Mouse (Mus musculus) embryo, embryonic 10.5 days (tissue): Measurements from ENCODE around the gene Rsph9.
A peak's percentile ranks its signal among the peaks of the same experiment; 100 is the strongest.

ENCODE experiments used
- DNase-seq: peaks from one replicate; pipeline ENCODE4 v3.0.0-alpha.2; 2015; ENCODE audit warnings: low spot score

The Rsph9 gene

DNA sequence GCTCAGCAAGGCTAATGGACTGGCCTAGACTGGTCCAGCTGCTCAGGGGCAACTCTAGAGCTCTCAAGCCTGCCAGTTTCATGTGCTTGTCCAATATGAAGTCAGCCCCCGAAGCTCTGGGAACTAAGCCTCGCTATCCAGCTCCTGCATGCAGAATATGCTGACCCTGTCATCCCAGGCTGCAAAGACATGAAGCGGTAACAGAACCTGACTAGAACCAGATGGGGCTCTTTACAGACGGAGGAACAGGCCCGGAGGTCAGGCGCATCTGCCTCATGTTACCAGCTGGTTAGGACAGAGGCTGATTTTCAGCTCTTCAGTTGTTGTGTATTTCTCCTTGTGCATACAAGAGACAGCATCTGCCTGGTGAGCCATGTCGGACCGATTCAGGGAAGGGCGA lies 42.1 kb downstream of the Rsph9 start:
- peak; percentile 39 for DNase-seq

DNA sequence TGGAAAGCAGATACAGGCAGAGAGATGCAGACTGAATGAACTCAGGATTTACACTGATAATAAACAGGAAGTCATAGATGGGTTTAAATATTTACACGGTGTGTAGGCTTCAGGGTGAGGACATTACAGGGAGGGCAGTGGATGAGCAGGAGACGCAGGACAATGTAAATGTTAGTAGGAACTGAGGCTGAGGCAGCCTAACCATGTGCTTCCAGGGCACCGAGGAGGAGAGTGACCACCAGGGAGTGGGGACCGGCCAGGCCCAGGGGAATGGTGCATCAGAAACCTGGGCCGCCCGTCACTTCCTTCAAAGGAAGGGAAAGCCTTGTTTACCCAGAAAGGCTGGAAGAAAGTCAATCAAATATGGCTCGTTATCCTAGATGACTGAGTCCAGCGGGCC lies 45.5 kb downstream of the Rsph9 start:
- DNase-seq: no peak

DNA sequence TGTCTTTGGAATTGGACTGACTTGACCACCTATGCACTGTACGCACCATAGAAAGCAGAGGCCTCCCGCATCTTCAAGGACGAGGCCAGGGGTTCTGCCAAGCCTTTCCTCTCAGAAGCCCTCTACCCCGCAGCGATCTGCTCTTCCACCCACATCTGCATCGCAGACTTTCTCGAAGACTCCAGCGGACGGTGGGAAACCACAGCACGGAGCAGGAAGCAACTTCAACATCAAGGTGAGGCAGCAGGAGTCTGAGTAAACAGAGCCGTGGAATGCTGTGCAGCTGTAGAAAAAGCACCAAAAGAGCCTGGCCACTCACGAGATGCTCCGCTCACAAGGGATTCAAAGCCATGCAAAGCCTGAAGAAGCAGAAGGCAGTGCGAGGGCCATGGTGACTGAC lies 52.1 kb downstream of the Rsph9 start:
- no peak for DNase-seq

DNA sequence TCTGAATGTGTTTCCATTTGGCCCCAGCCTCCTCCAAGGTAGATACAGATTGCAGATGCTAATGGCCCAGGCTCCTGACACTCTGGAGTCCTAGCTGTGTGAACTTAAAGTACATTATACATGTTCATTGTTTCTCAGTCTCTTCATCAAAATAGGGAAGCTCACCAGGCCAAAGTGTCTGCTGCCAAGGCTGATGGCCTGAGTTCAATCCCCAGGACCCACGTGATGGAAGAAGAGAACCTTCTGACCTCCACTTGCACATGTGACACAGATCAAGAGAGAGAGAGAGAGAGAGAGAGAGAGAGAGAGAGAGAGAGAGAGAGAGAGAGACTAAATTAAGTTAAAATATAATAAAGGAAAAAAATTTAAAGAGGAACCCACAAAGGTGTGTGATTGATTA lies 52.7 kb downstream of the Rsph9 start:
- no peak for DNase-seq

DNA sequence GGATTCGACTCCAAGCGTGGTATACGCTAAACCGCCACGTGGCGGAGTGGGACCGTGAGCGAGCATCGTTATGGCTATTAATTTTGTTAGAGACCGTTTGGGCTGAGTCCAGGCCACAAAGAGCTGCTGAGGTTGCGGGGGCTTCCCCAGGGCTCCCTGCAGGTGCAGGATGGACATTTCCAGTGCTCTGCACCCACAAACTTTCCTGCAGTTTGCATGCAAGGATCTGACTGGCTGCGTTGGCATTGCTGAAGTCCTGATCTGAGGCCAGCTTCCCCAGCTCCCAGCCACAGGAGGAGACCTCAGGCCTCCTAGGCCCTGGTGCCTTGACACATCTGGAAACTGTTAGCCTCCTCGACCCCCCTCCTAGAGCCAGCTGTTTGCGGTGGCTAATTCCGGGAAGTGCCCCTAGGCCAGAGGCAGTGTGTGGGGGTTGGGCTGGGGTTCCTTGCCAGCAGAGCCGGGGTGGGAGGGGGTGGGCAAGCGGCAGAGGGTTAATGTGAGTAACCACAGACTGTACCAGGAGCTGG lies 57.6 kb downstream of the Rsph9 start:
- DNase-seq: peak; percentile 82

DNA sequence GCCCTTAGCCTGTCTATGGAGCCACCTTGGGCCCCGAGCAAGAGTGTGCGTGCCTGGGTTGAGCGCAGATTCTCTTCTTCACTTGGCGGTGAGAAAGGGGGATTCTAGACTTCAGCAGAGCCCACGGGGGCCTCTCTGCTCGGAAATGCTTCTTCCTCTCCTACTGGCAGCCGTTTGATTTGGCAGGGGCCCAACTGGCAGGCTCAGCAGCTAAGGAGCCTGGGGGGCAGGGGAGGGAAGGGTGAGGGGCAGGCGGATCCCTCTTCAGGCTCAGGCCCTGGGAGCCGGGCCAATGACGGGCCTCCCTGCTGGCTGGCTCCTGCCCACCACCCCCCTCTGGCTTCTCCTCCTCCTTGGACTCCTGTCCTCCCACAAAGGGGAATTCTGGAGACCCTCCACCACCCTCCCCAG lies 59.9 kb downstream of the Rsph9 start:
- no peak for DNase-seq

DNA sequence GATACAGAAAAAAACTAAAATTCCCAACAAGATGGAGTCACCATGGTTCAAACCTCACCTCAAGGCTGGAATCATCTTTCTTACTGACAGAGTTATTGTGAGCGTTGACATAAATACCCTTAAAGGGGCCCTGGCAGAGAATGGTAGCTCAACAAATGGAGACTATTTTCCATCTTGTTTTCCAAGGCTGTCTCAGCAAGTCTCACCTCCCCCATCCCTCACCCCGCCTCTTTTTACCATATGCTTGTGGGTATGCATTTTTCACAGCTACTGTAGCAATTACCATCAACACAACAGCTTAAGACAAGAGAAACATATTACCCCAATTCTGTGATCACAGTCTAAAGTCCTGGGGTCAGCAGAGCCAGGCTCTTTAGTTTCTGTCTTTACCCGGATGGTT lies 60.6 kb downstream of the Rsph9 start:
- DNase-seq: no peak

DNA sequence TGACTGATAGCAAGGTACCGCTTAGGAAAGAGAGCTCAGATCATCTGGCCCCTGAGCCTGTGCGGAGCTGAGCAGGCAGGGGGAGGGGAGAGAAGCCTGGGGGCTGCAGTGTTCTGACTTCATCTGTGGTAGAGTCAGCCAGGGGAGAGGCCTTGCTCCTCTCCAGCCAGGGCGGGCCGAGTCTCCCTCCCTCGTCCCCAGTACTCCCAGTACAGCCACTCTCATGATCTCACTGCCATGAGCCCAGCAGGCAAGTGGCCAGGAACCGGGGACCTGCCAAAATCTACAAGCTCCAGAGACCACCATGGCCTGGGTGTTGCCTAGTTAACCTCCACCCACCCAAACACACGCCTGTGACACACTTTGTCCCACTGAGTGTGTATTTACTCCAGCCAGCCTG lies 62.4 kb downstream of the Rsph9 start:
- DNase-seq: no peak

DNA sequence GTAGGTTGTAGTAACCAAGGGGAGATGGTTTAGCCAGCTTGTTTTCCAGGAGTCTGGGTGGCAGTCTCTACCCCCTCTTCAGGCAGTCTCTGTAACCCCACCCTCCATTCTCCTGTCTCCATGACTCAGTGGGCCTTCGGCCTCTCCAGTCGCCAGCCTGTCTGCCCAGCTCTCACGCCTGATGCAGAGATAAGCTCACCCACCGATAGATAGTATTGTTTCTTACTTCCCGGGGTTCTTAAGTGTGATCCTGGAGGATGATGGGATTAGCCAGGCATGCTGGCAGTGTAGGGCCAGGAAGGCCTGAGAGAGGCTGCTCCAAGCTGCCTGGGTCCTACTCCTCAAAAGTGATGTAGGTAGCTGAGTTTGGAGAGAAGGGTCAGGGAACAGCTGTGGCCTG lies 63.0 kb downstream of the Rsph9 start:
- DNase-seq: no peak

DNA sequence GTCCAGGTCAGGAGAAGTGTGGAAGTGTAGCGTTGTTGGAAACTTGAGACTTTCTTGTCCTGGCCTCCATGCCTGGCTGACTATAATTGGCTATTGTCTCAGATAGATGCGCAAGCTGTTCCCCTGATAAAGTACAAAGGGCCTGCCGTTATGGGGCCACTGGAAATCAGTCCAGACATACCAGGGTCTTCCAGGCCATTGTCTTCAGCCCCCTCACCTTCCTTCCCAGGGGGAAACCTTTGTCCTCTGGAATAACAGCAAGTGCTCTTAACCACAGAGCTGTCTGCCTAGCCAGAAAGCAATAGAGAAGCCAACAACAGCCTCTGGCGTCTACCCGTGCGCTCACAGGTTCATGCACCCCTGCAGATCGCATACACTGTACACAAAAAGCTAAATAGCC lies 63.6 kb downstream of the Rsph9 start:
- no peak for DNase-seq

DNA sequence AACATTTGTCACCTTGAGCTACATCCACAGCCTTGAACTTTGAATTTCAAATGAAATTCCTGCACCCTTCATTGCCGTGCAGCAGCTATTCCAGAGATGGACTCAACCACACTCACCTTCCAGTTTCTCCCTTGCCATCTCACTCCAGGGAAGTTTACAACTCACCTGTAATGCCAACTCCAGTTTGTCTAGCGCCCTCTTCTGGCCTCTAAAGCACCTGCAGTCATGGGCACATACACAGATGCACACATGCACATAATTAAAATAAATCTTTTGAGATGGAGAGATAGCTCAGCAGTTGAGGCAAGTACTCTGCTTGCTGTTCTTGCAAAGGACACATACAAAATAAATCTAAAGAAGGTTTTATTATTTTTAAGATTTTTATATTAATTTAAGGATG lies 65.0 kb downstream of the Rsph9 start:
- no peak for DNase-seq

DNA sequence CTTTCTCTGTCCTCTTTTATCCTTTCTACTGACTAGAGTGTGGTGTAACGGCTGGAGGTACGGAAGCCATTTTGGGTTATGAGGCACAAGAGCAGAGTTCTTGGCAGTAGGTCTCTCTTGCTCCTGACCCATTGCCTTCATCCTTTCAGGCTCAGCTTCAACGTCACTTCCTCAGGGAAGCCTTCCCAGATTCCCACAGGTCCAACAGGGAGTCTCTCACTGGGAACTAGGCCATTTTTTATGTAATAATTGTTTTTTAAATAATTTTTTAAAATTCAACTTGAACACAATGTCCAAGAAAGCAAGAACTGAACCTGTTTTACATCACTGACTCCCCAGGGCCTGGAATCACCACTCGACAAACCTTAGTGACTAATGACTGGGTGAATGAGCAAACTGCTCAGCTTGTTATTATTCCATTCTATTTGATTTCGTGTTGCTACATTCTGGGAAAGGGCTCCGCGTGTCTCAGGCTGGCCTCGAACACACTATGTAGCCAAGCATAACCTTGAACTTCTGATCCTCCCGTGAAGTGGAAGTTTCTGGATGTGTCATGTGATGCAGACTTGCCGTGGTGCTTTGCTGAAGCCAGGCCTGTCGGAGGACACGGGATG lies 66.0 kb downstream of the Rsph9 start:
- no peak for DNase-seq

DNA sequence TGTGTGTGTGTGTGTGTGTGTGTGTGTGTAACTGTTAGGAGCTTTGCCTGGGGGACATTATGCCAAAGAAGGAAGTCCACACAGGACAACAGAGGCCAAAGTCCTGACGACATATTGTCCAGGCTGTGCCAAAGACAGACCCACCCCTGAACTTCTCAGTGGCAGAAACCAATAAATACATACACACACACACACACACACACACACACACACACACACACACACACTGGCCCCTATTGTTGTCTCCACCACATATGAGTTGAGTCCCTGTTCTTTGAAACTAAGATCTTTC lies 67.8 kb downstream of the Rsph9 start:
- DNase-seq: no peak

DNA sequence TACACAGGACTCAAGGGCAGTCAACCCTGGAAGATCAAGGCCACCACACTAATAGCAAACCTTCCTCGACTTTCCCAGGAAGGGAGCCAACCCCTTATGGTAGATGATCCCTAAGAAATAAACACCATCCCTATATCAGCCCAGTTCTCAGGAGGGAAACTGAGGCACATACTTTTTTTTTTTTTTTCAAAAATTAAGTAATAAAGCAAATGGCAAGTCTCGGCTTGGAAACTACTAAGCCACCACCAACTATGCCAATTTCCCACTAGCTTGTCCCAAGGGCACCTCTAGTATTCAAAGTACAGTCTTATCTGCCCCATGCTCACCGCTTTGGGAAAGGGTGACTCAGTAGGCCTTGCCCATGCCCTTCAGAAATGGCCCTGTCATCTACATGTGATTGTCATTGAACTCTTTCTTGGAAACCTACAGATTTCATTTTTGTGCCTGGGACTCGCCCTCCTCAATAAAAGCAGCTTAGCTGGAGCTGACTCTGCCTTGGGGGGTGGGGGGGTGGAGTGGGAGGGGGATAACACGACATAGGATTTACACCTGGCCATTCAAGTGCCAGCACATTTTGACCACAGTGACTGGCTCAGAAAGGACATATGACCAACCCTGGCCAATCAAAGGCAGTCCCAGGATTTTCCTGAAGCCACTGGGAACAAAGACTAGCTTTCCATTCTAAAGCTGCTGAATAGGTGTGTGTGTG lies 68.3 kb downstream of the Rsph9 start:
- no peak for DNase-seq

DNA sequence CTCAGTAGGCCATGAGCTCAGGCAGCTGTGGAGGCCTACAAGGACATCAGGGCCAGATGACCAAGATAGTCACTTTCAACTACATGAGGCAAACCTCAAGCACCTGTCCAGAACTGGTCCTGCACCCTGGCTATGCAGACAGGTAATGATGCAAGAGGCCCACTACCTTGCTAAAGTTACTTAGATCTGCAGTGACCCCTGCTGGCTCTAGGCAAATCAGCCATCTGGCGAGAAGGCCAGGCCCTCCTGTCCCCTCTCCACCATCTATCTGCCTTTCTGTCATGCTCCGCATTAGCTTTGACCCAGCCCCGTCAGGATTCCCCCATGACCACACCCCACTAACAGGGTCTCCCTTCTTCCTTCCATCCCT lies 68.9 kb downstream of the Rsph9 start:
- DNase-seq: peak; percentile 54

DNA sequence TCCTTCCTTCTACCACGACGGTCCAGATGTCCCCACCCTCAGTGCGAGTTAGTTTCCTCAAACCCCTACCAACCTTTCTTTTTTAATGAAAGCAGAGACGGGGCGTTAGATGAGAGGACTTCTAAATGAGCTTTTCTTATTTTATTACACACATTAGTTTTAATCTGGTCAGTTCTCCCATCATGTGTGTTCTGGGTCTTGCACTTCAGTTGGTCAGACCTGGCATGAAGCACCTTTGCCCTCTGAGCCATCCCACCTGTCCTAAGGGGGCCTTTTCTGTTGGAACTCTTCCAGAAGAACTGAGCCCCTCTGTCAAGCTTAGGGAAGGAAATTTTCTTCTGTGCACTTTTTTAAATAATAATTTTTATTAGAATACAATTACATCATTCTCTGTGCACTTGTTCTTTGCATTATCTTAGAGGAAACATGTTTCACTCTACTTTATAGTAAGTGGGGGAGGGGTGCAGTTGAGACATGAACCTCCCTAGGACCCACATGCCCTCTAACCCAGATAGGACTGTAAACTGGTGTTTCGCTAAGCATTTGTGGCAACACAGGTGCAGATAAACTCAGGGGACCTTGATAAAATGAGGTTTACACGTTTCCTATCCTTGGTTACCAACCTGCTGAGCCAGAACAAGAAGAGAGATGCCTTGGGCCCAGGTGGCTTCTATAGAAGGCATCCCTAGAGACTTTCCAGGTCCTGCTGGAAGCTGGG lies 69.5 kb downstream of the Rsph9 start:
- DNase-seq: no peak

DNA sequence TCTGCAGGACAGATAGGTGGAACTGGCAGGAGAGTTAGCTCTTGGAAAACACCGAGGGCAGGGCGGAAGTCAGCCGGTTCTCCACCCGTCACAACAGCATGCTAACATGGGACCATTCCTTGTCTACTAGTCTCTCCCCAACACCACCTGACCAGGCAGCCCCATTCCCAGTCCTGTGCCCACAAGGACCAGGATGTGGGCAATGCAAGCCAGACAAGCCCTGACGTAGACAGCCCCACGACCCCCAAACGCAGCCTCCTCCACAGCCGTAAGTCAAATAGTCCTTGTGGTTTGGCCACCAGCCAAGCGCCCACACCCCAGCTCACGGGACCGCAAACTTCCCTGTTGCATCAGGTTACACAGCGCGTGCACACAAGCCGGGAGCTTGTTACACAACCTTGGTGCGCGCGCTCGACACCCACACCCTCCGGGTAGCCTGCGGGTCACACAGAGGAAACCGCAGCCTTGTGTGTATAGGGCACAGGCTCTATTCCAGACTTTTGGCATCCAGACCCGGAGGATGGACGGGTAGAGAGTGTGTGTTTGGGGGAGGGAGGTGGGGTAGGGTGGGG lies 70.2 kb downstream of the Rsph9 start:
- no peak for DNase-seq
